Mouse (Mus musculus) induced T-regulatory cell, adult 2 months (primary cell): Measurements from ENCODE around the gene Rps18.
"Not testable (repeated sequence)": the region's sequence is repeated elsewhere in the genome, so short reads cannot be mapped to it uniquely, and the experiment has no call there.

ENCODE experiments used
- DNase-seq: peaks from one replicate; pipeline ENCODE4 v3.0.0-alpha.2; 2012; ENCODE audit warnings: low read depth

Rps18 gene

GRCm38 (mm10) chr17:33968489-33968888 lies 12.7 kb upstream of the Rps18 start:
- peak; percentile 94 for DNase-seq

- DNase-seq, result no peak
Observed at GRCm38 (mm10) chr17:33965846-33966550, 10.2 kb upstream of the Rps18 start.

GRCm38 (mm10) chr17:33965082-33965845 lies 9.5 kb upstream of the Rps18 start:
- DNase-seq, result no peak

- no peak for DNase-seq
Observed at GRCm38 (mm10) chr17:33962876-33963275, 7.1 kb upstream of the Rps18 start.

GRCm38 (mm10) chr17:33959948-33960347 lies 4.1 kb upstream of the Rps18 start:
- no peak for DNase-seq

- no peak for DNase-seq
Observed at GRCm38 (mm10) chr17:33959135-33959534, 3.3 kb upstream of the Rps18 start.

- no peak for DNase-seq
Observed at GRCm38 (mm10) chr17:33958451-33958850, 2.6 kb upstream of the Rps18 start.

GRCm38 (mm10) chr17:33957493-33957892 lies 1.7 kb upstream of the Rps18 start:
- peak; percentile 55 for DNase-seq

- DNase-seq, result no peak
Observed at GRCm38 (mm10) chr17:33956336-33956735, 535 bp upstream of the Rps18 start.

- peak; percentile 42 for DNase-seq
Observed at GRCm38 (mm10) chr17:33954646-33955554, 901 bp downstream of the Rps18 start.

- no peak for DNase-seq
Observed at GRCm38 (mm10) chr17:33953961-33954565, 1.7 kb downstream of the Rps18 start.

GRCm38 (mm10) chr17:33953310-33953709 lies 2.5 kb downstream of the Rps18 start:
- DNase-seq, result no peak

GRCm38 (mm10) chr17:33952879-33953278 lies 2.9 kb downstream of the Rps18 start:
- DNase-seq, result no peak

- DNase-seq, result not testable (repeated sequence)
Observed at GRCm38 (mm10) chr17:33952015-33952414, 3.8 kb downstream of the Rps18 start.

GRCm38 (mm10) chr17:33951021-33951946 lies 4.5 kb downstream of the Rps18 start, which contains the start of gene B3galt4:
Gene B3galt4, minus strand, starts transcription at chr17:33951488.
- DNase-seq, result peak; percentile 92

GRCm38 (mm10) chr17:33950131-33950625 lies 5.6 kb downstream of the Rps18 start:
- DNase-seq, result no peak

- DNase-seq, result no peak
Observed at GRCm38 (mm10) chr17:33948905-33949537, 6.8 kb downstream of the Rps18 start.

- DNase-seq, result no peak
Observed at GRCm38 (mm10) chr17:33948090-33948904, 7.5 kb downstream of the Rps18 start.

GRCm38 (mm10) chr17:33947430-33948089 lies 8.2 kb downstream of the Rps18 start:
- DNase-seq, result peak; percentile 62
